8 mouse cellular contexts compared by ENCODE assay signal in genomic region chr9:60939858-60940804, GRCm38 (mm10).
A peak's percentile ranks its signal among the peaks of the same experiment; 100 is the strongest.
DNase-seq lines count a peak whose midpoint lies in the region; ATAC-seq and TF ChIP-seq lines count a peak whose summit lies in the region.

No protein-coding gene starts in this region.

- peaks cover 3% of the 10 kb centered on the region; the same call in 1 of the 2 replicates for H3K27me3 ChIP-seq in lung, embryonic 16.5 days (ENCODE audit: control insufficient read depth, insufficient read depth, low read depth, low read length)

- no peak for TF ChIP-seq POLR2A in embryonic fibroblast, embryonic 13.5 days (IDR thresholded peaks at IDR 0.05; ENCODE audit: low read depth, low read length)

- no peak overlapping the region for H3K4me3 ChIP-seq in embryonic fibroblast, embryonic 13.5 days (ENCODE audit: insufficient read depth, low read length)
- H3K4me3 ChIP-seq in layer of hippocampus, adult 2 months: no peak overlapping the region
- H3K4me3 ChIP-seq in lung, embryonic 16.5 days (ENCODE audit: low read length): no peak overlapping the region

- intact Hi-C loops in heart, postnatal 10 days (cut with DNase I): no loop called here

- no peaks in the 10 kb centered on the region for H3K4me1 ChIP-seq in embryonic fibroblast, embryonic 13.5 days (ENCODE audit: control insufficient read depth, insufficient read depth, low read length)
- peaks cover 6% of the 10 kb centered on the region; the same call in 1 of the 2 replicates for H3K4me1 ChIP-seq in lung, embryonic 16.5 days (replicated peaks; ENCODE audit: control insufficient read depth, insufficient read depth, low read length)

- 0 out of 2 replicates have a peak overlapping the region, but pooled peaks have one; percentile 13 for H3K9ac ChIP-seq in lung, embryonic 16.5 days (ENCODE audit: low read length)

- TF ChIP-seq CTCF in embryonic fibroblast, embryonic 13.5 days (IDR thresholded peaks at IDR 0.05; ENCODE audit: borderline replicate concordance, insufficient read depth, low read length): peak; percentile 80
- TF ChIP-seq CTCF in layer of hippocampus, adult 2 months (conservative IDR thresholded peaks at IDR 0.05): peak; percentile 83

- 0 out of 2 replicates have a peak, but pooled peaks cover 2% of the 10 kb centered on the region for H3K9me3 ChIP-seq in lung, embryonic 16.5 days (ENCODE audit: control insufficient read depth, low read length)

- ATAC-seq in lung, embryonic 16.5 days (ENCODE audit: low read depth): peak; percentile 96

- H3K4me2 ChIP-seq in lung, embryonic 16.5 days (ENCODE audit: low read depth, low read length): no peak overlapping the region

- peak; percentile 87 to 89 for DNase-seq in B cell, adult 2 months
- DNase-seq in adrenal gland, postnatal 4 days (ENCODE audit: low spot score in 2 of 2): peak; percentile 75 to 82
- DNase-seq in heart, postnatal 10 days: peak; percentile 85 to 92
- peak; percentile 49 to 75 for DNase-seq in layer of hippocampus, adult 2 months (ENCODE audit: low spot score in 2 of 2)
- DNase-seq in ovary, postnatal 36 days (ENCODE audit: low spot score): peak; percentile 79
- peak; percentile 89 for DNase-seq in thymus, postnatal 14 days

- no peak overlapping the region for H3K27ac ChIP-seq in embryonic fibroblast, embryonic 13.5 days (ENCODE audit: insufficient read depth, low read length)
- no peak overlapping the region for H3K27ac ChIP-seq in layer of hippocampus, adult 2 months
- H3K27ac ChIP-seq in lung, embryonic 16.5 days (ENCODE audit: low read length): no peak overlapping the region

- H3K36me3 ChIP-seq in lung, embryonic 16.5 days (ENCODE audit: control insufficient read depth, insufficient read depth, low read length): no peaks in the 10 kb centered on the region

- 28% methylated on average over 18 of the region's 18 CpGs for WGBS in lung, embryonic 16.5 days
